Mouse (Mus musculus): ENCODE data around the gene Acoxl.

The Acoxl gene

DNA sequence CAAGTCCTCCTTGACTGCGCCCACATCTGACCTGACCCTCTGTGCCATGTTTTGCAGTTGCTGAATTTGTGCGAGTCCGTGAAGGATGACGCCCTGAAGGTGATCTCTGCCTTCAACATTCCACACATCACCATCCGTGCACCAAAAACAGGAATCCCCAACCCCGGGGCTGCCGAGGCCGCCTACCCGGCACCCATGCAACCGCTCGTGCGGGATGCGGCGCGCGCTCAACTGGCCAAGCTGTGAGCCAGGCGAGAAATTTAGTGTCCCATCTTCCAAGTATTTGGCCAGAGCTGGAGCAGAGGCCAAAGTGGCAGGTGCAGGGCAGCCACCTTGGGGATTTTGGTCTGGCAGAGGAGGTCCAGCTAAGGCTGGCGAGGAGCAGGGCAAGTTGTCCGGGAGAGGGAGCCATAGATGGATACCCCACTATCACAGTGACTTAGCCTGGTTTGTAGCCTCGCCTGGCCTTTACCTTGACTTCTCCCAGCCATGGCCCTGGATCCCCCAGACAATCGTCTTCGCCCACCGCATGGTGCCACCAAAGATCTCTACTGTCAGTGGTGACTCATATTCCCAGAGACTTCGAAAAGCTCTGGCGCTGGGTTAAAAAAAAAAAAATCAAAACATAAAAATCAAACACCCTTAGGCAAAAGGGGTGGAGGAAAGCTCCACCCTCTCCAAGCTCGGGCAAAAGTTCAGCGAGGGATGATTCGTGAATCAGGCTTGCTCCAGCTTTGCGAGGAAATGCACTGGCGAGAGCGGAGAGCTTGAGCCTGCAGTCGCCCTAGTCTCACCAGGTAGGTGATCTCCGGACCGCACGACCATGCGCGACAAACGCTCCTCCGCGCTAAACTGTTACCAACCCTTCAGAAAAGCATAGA is 284.5 kb downstream of the Acoxl start:
- DNase-seq = peak; percentile 49

DNA sequence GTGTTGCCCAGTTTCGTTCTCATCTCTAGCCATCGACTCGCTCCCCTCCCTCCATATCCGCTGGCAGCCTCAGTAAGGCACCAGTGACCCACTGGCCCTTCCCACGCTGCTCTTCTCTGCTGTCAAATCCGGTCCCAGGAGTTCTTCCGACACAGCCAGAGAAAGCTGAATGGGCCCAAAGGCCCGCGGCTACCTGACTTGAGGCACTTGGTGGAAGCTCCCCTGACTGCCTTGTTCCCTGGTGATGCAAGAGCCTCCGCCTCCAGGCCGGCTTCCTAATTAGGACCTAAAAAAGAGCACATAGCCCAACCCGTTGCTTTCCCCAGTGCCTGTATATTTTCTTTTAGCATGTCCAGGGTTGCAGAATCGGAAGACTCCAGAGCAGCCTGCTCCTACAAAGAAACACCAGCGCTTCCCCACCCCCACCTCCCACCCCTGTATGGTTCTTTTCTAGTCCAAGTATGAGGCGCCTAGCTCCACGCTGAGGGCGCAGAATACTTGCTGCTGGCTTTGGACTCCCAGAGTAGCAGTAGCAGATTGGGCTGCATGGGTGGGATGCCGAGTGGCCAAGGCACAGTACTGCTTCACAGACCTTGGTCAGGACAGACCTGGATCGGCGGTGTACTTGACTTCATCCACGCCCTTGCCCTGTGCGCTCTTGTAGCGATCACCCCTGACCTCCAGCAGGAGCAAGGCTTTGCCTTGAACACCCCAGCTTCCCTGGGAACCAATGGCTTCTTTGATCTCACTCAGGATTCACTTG is 285.4 kb downstream of the Acoxl start:
- DNase-seq = peak; percentile 38

DNA sequence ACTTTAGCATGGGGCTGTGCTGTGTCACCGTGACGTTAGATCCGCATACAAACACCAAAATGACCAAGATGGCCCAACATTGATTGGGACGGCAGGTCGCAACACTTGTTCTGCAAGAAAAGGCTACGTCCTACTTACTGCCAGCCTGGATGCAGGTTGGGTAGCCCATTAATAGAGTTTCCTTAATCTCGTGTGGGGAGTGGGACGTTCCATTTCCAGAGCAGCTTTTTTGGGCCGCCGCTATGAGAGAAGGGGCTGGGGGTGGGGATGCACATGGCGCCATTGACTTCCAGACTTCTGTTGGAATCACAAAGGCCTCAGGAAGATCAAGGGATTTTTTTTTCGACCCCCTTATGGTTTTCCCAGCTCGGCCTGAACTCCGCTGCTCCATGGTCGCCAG is 286.0 kb downstream of the Acoxl start:
- DNase-seq = no peak

DNA sequence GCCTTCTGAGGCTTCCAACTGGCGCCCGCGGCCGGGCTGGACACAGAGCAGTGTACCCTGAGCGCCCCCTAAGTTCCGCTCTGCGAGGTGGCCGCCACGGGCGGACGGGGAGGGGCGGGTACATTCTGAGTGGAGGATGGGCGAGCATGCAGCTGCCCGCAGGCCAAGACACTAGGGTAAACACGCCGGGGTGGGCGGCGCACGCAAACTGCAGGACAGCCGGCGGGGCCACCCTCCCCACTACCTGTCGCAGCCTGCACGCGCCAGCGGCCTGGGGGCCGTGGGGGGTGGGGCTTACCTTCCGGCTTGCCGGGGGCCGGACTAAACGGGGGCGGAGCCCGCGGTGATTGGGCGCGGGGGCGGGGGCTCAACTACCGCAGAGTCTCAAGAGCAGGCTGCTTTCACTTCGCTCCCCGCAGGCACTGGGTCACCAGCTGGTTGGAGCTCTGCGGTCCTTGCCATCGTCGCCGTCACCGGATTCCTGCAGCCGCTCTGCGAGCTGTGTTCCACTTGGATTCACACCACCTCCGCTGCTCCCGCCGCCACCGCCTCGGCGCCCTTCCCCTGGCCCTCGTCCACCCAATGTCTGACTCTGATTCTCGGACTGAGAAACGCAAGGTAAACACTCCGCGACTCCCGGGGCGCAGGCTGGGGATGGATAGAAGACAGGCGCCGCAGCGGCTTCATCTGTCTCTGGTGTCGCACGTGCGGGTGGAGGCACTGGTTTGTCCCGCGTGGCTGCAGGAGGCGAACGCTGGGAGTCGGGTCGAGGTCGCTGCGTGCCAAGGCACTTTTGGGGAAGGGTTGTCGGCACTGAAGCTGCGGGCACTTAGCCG is 287.2 kb downstream of the Acoxl start, which contains the start of gene Bcl2l11:
Bcl2l11 (plus strand) TSS at position 404 of the 836 bp plus-strand sequence.
- DNase-seq = peak; percentile 99

DNA sequence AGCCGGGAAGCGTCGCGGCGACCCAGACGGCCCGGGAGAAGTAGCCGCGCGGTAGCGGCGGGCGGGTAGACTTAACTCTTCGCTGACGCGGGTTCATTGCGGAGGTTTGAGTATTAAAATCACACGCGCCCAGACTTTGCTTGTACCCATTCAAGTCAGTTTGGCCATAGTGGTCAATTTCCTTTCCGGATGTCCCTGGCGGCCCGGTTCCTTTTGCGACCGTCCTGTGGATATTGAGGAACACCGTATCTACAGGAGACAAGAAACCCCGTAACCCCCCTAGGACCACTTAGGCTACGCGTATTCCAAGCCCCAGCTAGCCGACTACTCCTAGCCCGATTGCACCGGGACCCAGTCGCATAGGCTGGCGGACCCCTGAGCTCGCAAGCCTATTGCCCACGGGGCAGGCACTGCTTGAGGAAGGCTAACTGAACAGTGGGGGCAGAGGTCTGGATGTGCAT is 287.9 kb downstream of the Acoxl start:
- peak; percentile 26 for DNase-seq

DNA sequence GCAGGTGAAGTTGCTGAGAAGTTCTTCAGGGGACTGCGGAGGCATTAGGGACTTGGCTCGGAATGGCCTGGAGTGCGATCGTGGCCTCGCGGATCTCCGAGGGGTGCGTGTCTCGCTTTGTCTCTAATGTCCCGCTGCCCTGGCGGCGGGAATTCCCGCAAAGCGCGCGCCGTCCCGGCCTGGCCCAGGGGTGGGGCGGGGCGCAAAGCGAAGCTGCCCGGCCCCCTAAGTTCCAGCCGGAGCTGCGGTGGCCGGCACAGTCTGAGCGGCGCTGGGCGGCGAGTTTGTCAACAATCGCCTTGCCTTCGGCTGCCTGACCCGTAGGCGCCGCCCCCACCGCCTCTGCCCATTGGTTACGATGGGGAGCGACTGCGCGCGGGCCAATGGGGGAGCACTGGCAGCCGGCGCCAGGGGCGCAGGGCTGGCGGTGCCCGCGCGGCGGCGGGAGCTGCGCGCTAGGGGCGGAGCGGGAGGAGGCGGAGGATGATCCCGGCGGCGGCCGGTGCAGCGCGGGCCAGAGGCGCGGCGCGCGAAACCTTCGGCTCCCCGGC is 288.5 kb downstream of the Acoxl start:
- peak; percentile 98 for DNase-seq

DNA sequence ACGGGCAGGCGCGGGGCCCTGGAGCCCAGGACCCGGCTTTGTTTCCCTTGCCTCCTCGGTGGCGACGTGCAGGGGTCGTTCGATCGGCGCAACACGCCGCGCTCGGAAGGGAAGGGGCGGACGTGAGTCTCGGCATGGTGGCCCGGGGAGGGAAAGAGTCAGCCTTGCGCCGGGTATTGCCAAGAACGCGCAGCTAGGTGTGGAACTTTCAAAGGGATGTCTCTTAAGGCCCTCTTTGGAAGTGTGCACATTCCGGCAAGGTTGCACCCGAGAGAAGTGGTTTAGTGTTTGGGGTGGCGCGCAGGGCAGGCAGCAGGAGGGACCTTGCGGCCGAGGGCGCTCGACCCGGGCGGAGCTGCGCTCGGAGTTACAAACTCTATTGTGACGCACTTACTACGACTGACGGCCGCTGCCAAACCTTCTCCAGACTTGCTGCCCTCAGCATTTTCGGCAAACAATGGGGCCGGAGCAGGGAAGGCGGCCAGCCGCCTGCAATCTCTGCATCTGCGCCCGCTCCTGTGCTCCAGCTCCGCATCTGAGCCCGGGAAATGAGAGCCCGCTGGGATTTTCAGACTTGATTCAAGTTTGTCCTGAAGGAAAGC is 289.1 kb downstream of the Acoxl start:
- peak; percentile 90 for DNase-seq

DNA sequence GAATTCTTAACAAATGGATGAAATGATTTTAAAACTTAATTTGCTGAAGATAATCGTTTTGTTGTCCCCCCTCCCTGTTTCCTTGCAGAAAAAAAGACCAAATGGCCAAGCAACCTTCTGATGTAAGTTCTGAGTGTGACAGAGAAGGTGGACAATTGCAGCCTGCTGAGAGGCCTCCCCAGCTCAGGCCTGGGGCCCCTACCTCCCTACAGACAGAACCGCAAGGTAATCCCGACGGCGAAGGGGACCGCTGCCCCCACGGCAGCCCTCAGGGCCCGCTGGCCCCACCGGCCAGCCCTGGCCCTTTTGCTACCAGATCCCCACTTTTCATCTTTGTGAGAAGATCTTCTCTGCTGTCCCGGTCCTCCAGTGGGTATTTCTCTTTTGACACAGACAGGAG is 289.9 kb downstream of the Acoxl start:
- DNase-seq = no peak

DNA sequence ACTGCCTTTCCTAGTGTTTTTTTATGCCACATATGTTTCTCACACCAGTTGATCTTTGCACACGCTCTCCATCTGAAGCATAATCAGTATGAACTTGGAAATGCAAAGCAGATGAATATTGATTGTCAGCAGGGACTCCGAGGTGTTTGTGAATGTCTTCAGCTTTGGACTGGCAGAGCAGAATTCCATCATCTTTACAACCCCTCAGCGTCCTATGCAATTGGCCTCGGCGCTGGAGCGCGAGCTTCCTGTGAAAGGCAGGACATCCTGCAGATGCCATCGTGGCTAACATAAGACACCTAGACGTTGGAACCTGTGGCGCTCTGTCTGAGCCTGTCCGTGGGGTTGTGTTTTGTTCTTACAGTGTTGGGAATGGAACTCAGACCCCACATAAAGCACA is 292.8 kb downstream of the Acoxl start:
- DNase-seq = no peak

DNA sequence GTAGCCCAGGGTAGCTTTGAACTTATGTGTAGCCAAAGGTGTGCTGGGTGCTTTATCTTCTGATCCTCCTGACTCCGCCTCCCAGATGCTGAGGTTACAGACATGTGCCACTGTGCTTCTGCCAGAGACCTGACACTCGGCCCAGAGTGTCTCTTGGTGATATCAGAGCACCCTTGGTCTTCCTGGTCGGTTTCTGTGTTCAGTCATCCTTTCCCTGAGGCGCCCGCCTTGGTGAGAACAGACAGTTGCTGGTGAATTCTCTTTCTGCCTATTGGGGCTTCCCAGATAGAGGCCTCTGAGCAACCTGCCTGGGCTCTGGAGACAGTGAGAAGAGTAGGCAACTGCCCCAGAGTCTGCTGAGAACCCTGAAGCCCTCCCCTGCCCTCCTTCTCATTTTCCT is 294.0 kb downstream of the Acoxl start:
- DNase-seq = no peak

DNA sequence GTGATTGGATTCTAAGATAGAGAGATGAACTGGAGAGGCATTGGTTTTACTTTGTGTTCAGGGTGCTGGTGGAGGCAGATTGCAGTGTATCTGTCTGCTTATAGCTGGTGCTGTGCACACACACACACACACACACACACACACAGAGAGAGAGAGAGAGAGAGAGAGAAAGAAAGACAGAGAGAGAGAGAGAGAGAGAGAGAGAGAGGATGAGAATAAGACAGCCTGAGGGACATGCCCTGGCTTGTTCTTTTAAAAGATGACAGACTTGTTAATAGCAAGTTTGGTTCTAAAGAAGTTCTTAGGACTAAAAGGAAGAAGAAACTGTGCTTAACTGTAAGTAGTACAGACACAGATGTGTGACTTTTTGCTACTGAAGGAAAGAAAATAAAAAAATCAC is 295.2 kb downstream of the Acoxl start:
- no peak for DNase-seq

DNA sequence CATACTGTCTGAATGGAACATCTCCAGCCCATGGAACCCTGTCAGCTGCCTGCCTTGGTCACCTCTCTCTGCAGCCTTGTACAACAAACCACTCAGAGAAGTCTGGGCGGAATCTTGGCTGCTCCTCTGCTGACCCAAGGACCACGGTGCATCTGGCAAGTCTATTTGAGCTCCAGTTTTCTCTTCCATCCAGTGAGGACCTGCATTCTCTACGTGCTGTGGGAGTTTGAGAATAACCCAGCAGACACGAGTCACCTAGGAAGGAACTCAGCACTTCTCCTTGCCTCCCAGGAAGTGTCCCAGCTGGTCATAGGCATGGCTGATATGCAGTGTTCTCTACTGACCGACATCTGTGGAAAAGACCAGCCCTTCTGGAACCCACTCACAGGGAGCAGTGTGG is 295.8 kb downstream of the Acoxl start:
- no peak for DNase-seq

DNA sequence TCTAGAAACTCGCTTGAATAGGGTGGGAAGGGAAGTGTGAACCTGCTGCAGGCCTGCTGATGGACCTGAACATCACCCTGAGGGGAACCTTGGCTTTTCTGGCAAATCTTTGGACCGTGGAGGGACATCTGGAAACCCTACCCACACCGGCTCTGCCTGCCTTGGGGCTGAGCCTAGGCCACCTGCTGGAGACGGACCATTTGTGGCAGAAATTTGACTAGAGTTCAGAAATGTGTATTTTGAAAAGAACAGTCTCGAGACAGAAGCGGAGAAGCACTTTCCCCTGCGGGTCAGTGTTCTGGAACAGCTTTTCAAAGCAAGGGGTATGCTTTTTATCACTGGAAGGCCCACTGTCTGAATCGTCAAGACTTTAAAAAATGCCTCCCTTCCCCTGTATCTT is 296.3 kb downstream of the Acoxl start:
- DNase-seq = no peak

DNA sequence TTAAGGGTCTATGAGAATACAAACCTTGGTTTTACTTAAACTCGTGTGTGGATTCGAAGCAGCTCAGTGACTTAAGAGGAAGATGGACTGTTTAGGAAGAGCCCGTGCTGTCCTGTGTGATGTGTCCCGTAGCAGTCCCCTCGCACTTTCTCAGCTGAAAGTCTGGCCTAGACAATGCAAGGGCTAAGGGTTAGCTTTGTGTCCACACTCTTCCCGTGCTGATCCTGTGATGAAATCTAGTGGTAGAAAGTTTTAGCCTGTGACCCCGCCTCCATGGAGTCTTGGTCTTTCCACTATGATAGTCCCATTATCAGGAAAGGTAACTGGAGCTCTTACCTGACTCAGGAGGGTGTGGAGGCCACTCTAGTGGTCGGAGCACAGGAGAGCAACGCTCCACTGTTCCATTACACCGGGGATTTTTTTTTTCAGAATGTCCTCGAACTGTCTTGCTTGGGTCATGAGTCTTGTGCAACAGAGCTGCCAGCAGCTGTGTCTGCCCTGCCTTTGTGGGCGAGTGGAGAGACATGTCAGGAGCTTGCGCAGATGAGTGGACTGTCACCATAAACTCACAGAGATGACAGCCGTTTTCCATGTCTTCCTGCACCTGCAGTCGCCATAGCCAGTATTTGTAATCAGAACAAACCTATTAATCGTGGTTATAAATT is 298.2 kb downstream of the Acoxl start:
- DNase-seq = no peak

DNA sequence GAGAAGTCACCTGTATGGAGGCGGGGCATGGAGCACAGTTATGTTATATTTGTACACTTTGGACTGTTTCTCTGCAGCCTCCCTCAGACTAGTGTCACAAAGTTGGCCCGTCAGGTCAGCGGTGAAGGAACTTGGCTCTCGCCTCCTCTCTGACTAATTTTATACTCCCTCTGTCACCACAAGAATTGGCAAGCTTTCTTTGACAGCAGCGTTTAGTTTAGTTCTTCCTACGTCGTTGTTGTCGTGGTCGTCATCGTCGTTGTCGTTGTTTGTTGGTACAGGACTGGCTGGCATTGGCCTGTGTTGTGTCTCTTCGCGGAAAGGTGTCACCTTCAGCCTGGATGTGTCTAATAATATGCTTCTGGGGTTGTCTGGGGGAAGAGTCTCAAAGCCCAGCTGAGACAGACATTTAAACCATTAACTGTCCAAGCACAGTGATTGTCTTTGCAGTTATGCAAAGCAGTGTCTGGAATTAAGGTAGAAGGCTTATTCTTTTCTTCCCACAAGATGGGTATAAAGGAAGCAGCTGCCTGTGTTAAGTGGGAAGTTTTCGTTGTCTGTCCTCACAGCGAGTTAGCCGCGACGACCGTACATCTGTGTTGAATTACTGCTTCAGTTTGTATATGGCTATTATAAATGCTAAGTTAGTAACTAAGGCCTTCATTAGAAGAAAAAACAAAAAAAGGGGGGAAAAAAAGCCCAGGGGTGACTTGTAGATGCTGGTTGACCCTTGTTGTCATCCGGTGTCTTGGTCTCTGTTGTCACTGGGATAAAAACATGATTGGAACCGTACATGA is 299.0 kb downstream of the Acoxl start:
- no peak for DNase-seq

DNA sequence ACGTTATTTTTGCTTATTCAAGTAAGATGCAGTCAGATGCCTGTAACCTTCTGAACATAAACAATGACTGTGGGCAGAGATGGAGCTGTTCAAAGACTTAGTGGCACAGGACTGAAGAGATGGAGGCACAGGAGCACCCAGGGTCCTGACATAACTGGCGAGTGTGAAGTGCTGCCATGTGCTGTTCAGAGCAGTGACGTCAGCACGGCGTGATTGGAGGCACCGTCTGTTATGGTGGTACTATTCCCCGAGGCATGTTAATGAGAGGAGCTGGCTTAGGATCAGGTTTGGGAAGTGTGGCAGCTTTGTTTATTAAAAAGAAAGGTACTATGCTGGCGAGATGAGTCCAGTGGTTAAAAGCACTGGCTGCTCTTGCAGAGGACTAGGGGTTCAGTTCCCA is 300.2 kb downstream of the Acoxl start:
- DNase-seq = no peak

DNA sequence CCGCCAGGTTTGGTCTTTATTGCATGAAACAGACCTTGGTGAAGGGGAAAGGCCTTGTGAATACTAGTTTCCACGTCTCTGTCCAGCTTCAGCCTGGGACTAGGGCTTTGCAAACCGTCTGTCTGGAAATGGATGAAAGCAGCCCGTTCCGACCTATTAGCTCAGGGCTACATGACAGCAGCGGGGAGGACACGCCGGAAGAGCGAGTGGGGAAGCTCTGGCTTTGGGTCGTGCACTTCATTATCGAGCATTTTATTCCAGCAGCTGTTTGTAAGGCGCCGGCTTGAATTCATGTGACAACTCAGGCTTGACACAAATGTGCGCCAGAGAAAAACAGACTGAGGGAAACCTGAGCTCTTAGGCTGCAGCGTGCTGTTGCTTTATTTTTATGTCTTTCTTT is 301.1 kb downstream of the Acoxl start:
- DNase-seq = peak; percentile 75

DNA sequence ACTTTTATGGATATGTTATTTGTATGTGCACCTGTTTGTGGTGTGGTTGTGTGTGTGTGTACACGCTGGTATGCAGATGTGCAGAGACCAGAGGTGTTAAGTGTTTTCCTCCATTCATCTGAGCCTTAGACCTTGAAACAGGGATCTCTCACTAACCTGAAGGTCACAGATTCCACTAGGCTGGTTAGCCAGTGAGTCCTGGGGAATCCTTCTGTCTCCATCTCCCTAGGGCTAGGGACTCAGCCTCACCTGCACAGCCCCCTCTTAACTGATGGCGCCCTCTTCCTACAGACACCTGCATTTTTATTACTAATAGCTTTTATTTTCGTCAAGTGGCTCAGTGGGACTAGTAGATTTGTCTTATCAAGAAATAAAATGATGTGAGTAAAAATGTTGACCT is 301.5 kb downstream of the Acoxl start:
- no peak for DNase-seq

DNA sequence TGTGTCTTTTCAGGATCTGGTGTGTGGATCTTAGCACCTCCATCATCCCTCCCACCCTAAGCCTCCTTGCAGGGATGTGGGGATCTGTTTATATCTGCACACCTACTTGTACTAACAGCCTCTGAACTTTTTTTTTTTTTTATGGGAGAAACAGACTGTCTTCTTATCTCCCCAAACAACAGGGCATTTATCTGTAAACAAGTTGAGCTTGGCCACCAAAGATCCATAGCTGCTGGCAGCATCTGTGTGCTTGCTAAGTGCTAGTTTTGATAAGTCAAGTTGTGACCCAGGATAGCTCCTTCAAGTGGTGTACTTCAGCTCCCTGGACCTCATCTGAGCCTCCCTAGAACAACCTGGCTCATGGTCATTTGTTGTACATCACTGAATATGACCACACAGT is 305.3 kb downstream of the Acoxl start:
- DNase-seq = no peak

DNA sequence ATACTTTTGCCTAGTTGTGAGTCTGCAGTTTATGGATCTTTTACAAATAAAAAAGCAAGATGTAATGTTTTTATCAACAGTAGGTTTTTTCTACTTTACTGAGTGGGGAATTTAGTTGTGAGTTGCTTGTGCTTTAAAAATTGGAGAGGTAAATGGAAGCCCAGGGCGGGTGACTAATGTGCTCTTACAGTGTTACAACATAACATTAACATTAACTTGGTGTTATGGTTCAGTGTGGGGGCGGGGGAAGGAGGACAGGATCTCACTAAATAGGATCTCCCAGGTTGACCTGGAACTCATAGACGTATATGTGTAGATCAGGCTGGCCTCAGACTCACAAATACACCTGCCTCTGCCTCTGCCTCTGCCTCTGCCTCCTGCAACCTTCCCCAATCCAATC is 306.8 kb downstream of the Acoxl start:
- no peak for DNase-seq

DNA sequence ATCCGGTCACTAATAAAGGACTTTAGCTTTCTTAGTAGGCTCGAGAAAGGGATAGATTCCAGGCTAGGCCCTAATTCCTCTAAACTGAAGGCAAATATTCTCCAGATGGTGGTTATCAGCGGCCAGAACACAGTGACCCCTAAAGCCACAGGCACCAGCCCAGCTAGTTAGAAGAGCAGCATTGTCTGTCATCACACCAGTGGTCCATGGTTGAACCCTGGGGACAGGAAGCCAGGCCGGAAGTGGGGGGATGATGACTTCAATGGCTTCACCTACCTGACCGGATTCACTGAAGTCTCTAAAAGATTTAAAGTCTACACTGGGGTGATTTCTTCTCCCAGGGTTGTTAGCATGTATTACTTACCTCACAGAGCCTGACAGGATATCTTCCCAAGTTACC is 310.9 kb downstream of the Acoxl start:
- DNase-seq = peak; percentile 57

Measured in kidney, postnatal 14 days (tissue).